In genomic region chr1:156891561-156891960, GRCm38 (mm10) we compare ENCODE assay signal across 14 mouse cellular contexts. TPM values are rescaled to one million over a fixed set of nuclear protein-coding genes. Genes with fewer than 3 reads are reported as not detected.
DNase-seq lines count a peak whose midpoint lies in the region; ATAC-seq and TF ChIP-seq lines count a peak whose summit lies in the region.
"Had no signal": no experiment of that assay in that cellular context is flagged by ENCODE, and none has a peak within 500 bp of the region (broad histone marks: within the 10 kb centered on the region; RNA-seq: fewer than 3 reads in every experiment).

No protein-coding gene starts in this region.

- peak; percentile 18 for TF ChIP-seq CTCF in left cerebral cortex, adult 2 months (IDR thresholded peaks at IDR 0.05)

- intact Hi-C loops in left cerebral cortex, adult 2 months (cut with DNase I), result no loop called here
- intact Hi-C loops in left cerebral cortex, postnatal 36 days (cut with DNase I), result no loop called here

- no peak overlapping the region for H3K27ac ChIP-seq in left cerebral cortex, adult 2 months
- no peak overlapping the region for H3K27ac ChIP-seq in ES-E14 (ENCODE audit: insufficient read depth, low read depth, low read length, poor library complexity, severe bottlenecking)
- H3K27ac ChIP-seq: limb, embryonic 15.5 days; stomach, embryonic 15.5 days had no signal

- no peaks in the 10 kb centered on the region for H3K4me1 ChIP-seq in ES-E14 (ENCODE audit: control insufficient read depth in 2 of 2, insufficient read depth in 2 of 2, low read length in 2 of 2, poor library complexity in 1 of 2)
- H3K4me1 ChIP-seq: limb, embryonic 15.5 days; stomach, embryonic 15.5 days had no signal

- ATAC-seq in CD4-positive, CD25-positive, alpha-beta regulatory T cell, adult 4 months, result no peak

- in situ Hi-C loops in ES-E14 (cut with MboI; ENCODE audit: low sequenced_read_pairs in 2 of 2, unreplicated experiment in 2 of 2), result no loop called here

- no peaks in the 10 kb centered on the region for H3K9me3 ChIP-seq in ES-E14 (ENCODE audit: control insufficient read depth, insufficient read depth, low read depth, low read length)
- H3K9me3 ChIP-seq: limb, embryonic 15.5 days; stomach, embryonic 15.5 days had no signal

- H3K4me3 ChIP-seq in left cerebral cortex, adult 2 months, result no peak overlapping the region
- H3K4me3 ChIP-seq in ES-E14 (ENCODE audit: insufficient read depth in 1 of 2, low read depth in 1 of 2, low read length in 2 of 2, poor library complexity in 1 of 2, severe bottlenecking in 1 of 2), result no peak overlapping the region
- H3K4me3 ChIP-seq: erythroblast, embryonic 14.5 days; limb, embryonic 15.5 days; stomach, embryonic 15.5 days had no signal

- DNase-seq in CD4-positive, CD25-positive, alpha-beta regulatory T cell, adult 2 months (ENCODE audit: low read depth, low spot score), result peak; percentile 16
- no peak for DNase-seq in left cerebral cortex, adult 2 months (ENCODE audit: extremely low spot score in 1 of 2, low spot score in 2 of 2)
- DNase-seq in left cerebral cortex, postnatal 36 days (ENCODE audit: low spot score in 2 of 2), result no peak
- DNase-seq in ES-E14 (ENCODE audit: low read depth, low spot score), result peak; percentile 15
- DNase-seq in forelimb bud, embryonic 11.5 days (ENCODE audit: low read depth, low spot score), result peak; percentile 20
- no peak for DNase-seq in heart, adult 9 months (ENCODE audit: low spot score in 2 of 2)
- no peak for DNase-seq in heart, adult 11 months
- DNase-seq: cerebellum, postnatal 14 days; kidney, adult 18-20 months; layer of hippocampus, postnatal 36 days had no signal

- peaks cover 6% of the 10 kb centered on the region; the same call in 1 of the 2 replicates for H3K36me3 ChIP-seq in ES-E14 (ENCODE audit: control insufficient read depth, insufficient read depth, low read length, poor library complexity, severe bottlenecking)
- H3K36me3 ChIP-seq: stomach, embryonic 15.5 days had no signal

- H3K9ac ChIP-seq in ES-E14 (ENCODE audit: insufficient read depth, low read depth, low read length, poor library complexity, severe bottlenecking), result no peak overlapping the region
- H3K9ac ChIP-seq: limb, embryonic 15.5 days; stomach, embryonic 15.5 days had no signal

TF ChIP-seq in ES-E14, 5 proteins besides CTCF, POLR2A, EP300 and RAD21:
- TF ChIP-seq ZNF384 (IDR thresholded peaks at IDR 0.05; ENCODE audit: low read depth, low read length) (peak; percentile 61; the same call in 1 of the 2 replicates), MAFK (IDR thresholded peaks at IDR 0.05; ENCODE audit: insufficient read depth, low read depth, low read length) (no peak)

RNA-seq across cellular contexts. Expression of gene Ralgps2, which starts 47.9 kb away (rescaled TPM):
- 10 to 100 TPM; 33.0 to 55.6 TPM for polyA plus RNA-seq in CD4-positive, CD25-positive, alpha-beta regulatory T cell, adult 4 months (2017; shearing (Covaris generic))
- total RNA-seq in left cerebral cortex, adult 2 months (2021), result 10 to 100 TPM; 40.5 to 43.2 TPM
- total RNA-seq in left cerebral cortex, postnatal 36 days (2021), result 10 to 100 TPM; 32.0 to 50.1 TPM
- total RNA-seq in ES-E14 (2012; rRNA removed), result 40.6 and 58.2 TPM in 2 replicates

RNA-seq across cellular contexts. Expression of gene Angptl1, which starts 53.2 kb away (rescaled TPM):
- 1 to 10 TPM; 1.7 to 2.0 TPM for polyA plus RNA-seq in CD4-positive, CD25-positive, alpha-beta regulatory T cell, adult 4 months (2017; shearing (Covaris generic))
- under 1 TPM; 0.42 to 0.68 TPM for total RNA-seq in left cerebral cortex, adult 2 months (2021)
- total RNA-seq in left cerebral cortex, postnatal 36 days (2021), result 1 to 10 TPM in 1 of 2 experiments, under 1 TPM in 1; 0.76 to 1.1 TPM
- 0.13 and 0.53 TPM in 2 replicates for total RNA-seq in ES-E14 (2012; rRNA removed)
- polyA plus RNA-seq: erythroblast, embryonic 14.5 days had no signal

Comparison
In these comparisons a context has a peak if more than half of its experiments do, and no peak if none do; other contexts are left out.
1. DNase-seq: peak in CD4-positive, CD25-positive, alpha-beta regulatory T cell, adult 2 months (single experiment), ES-E14 (single experiment) and forelimb bud, embryonic 11.5 days (single experiment); none in left cerebral cortex, adult 2 months (0 of 2), left cerebral cortex, postnatal 36 days (0 of 2), heart, adult 9 months (0 of 2) and heart, adult 11 months (single experiment).